Mouse (Mus musculus) CH12.LX (cell line): ENCODE data around the gene Frem3. TPM values are rescaled to one million over a fixed set of nuclear protein-coding genes. Genes with fewer than 3 reads are reported as not detected.

Experiments used
- DNase-seq: peaks from one replicate; pipeline ENCODE4 v3.0.0-alpha.2; 2013; ENCODE audit errors: extremely low read depth
- H3K27ac ChIP-seq: 2 replicates; pipeline ENCODE4 v1.5.1; 2012; ENCODE audit warnings: low read depth, mild to moderate bottlenecking, control low read depth, moderate library complexity; ENCODE audit not compliant: insufficient read depth
- H3K27me3 ChIP-seq: replicated peaks from 2 replicates; pipeline ENCODE3; 2012; ENCODE audit warnings: inconsistent platforms
- H3K36me3 ChIP-seq, 2 experiments: replicated peaks in 1 of 2; 2 replicates each; pipeline versions ENCODE3 to v1.6.1; 2012; ENCODE audit warnings: inconsistent platforms in 1 of 2, low read length in 1 of 2, mild to moderate bottlenecking in 1 of 2, mixed read lengths in 1 of 2, moderate library complexity in 1 of 2; ENCODE audit not compliant: control insufficient read depth in 1 of 2, insufficient read depth in 1 of 2
- H3K4me1 ChIP-seq, 2 experiments: 2 replicates each; pipeline ENCODE4 v1.6.1; 2012; ENCODE audit warnings: inconsistent platforms in 1 of 2, moderate library complexity in 1 of 2; ENCODE audit not compliant: insufficient read depth in 2 of 2, control insufficient read depth in 1 of 2
- H3K4me2 ChIP-seq: 2 replicates; pipeline ENCODE4 v1.6.1; 2012; ENCODE audit warnings: low read depth, mild to moderate bottlenecking, control low read depth; ENCODE audit not compliant: poor library complexity, insufficient read depth, severe bottlenecking
- H3K4me3 ChIP-seq, 3 experiments: fragments of 150-350 bp in 1 of 3; sonication (generic) in 1 of 3; replicated peaks in 1 of 3; 2 replicates each; pipeline versions ENCODE3 to v1.5.1; 2011 to 2012; ENCODE audit warnings: low read depth in 2 of 3, low read length in 2 of 3, mild to moderate bottlenecking in 2 of 3, moderate library complexity in 2 of 3, control low read depth in 1 of 3, improper control_type of control experiment in 1 of 3, inconsistent platforms in 1 of 3, mixed read lengths in 1 of 3; ENCODE audit not compliant: poor library complexity in 1 of 3
- H3K79me2 ChIP-seq: replicated peaks from 2 replicates; pipeline ENCODE4 v1.6.1; 2012; ENCODE audit warnings: mild to moderate bottlenecking, moderate library complexity; ENCODE audit not compliant: control insufficient read depth, poor library complexity, insufficient read depth, severe bottlenecking; ENCODE audit errors: extremely low read depth
- H3K9ac ChIP-seq: 2 replicates; pipeline ENCODE4 v1.6.1; 2012; ENCODE audit warnings: low read depth, mild to moderate bottlenecking, control low read depth, moderate library complexity; ENCODE audit not compliant: insufficient read depth
- H3K9me3 ChIP-seq: replicated peaks from 2 replicates; pipeline ENCODE3; 2012; ENCODE audit warnings: low read length, inconsistent platforms, mixed read lengths
- MAFK ChIP-seq: IDR thresholded peaks from 2 replicates; pipeline ENCODE4 v1.6.1; 2011; ENCODE audit warnings: low read length, improper control_type of control experiment; ENCODE audit not compliant: insufficient replicate concordance
- MYC ChIP-seq: IDR thresholded peaks from 2 replicates; pipeline ENCODE4 v1.6.1; 2011; ENCODE audit warnings: low read depth, mild to moderate bottlenecking, improper control_type of control experiment, low read length
- dilution Hi-C: fragments of 300-500 bp; cut with MboI; formaldehyde crosslinking; loops from 2 replicates; pipeline ENCODE4 v1.14.3; 2020; ENCODE audit warnings: low sequenced_read_pairs; ENCODE audit not compliant: extremely low pct_unique_long_range_greater_than_20kb, extremely low pct_ligation_motif_present
- in situ Hi-C: fragments of 300-500 bp; cut with MboI; formaldehyde crosslinking; loops from 3 replicates; pipeline ENCODE4 v1.14.3; 2019; ENCODE audit warnings: low sequenced_read_pairs, low pct_ligation_motif_present, low pct_unique_long_range_greater_than_20kb, mixed read lengths
- polyA plus RNA-seq: library from polyadenylated mRNA; unstranded; fragments of >175 nt; gene quantifications from 2 replicates; pipeline ENCODE4 v1.2.1, GENCODE M21; 2012; ENCODE audit warnings: low read depth; ENCODE audit not compliant: insufficient read length
- total RNA-seq, 2 experiments: library from RNA; depleted of rRNA; stranded (reverse); fragments of 300-350 nt in 1 of 2; fragments of >200 nt in 1 of 2; gene quantifications; 2 replicates each; pipeline ENCODE4 v1.2.3; 2012 to 2014

Gene Frem3
- total and polyA plus RNA-seq, 3 experiments = not detected

DNA sequence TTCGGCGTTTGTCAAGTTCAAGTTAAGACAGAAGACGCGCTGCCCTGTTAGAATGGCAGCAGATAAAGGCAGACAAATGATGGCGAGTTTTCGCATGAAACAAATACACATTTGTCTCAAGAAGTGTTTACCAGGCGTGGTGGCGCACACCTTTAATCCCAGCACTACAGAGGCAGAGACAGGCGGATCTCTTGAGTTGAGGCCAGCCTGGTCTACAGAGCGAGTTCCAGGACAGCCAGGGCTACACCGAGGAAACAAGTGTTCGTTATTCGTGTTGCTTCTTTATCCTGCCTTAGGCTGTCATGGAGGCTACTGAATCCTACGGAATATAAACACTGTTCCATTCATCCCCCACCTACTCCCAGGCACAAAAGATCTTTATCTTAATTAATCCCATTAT, 129.1 kb downstream of the Frem3 start:
- Histone ChIP-seq H3K27ac (peak overlapping the region; percentile 72), H3K4me1 (peaks cover 7 to 18% of the 10 kb centered on the region in 2 experiments; a peak in 3 of 4 replicates), H3K9me3 (no peaks in the 10 kb centered on the region), H3K4me3 (peak overlapping the region; percentile 44 to 52 (median 47)), H3K79me2 (peaks cover 27% of the 10 kb centered on the region), H3K36me3 (peaks cover 6 to 10% of the 10 kb centered on the region in 2 experiments), H3K9ac (peak overlapping the region; percentile 51), H3K27me3 (no peaks in the 10 kb centered on the region), H3K4me2 (peak overlapping the region; percentile 17; the same call in 1 of the 2 replicates)
- no peak for DNase-seq
- TF ChIP-seq MAFK = no peak
- no peak for TF ChIP-seq MYC
- dilution Hi-C loops (no loop called here), in situ Hi-C loops (no loop called here)

Other genes with a start within 250 kb of the Frem3 start
- gene Gypa, start 117.3 kb upstream of the Frem3 start, total RNA-seq (2012; rRNA removed) = not detected in 2 replicates
- gene Gypa, start 117.3 kb upstream of the Frem3 start, total RNA-seq (2014; rRNA removed) = not detected in 2 replicates
- gene Gypa, start 117.3 kb upstream of the Frem3 start, polyA plus RNA-seq = not detected in 2 replicates
- gene Smarca5, start 128.4 kb downstream of the Frem3 start, total RNA-seq (2012; rRNA removed) = 54.4 and 74.8 TPM in 2 replicates
- 109 and 133 TPM in 2 replicates for gene Smarca5, start 128.4 kb downstream of the Frem3 start, total RNA-seq (2014; rRNA removed)
- gene Smarca5, start 128.4 kb downstream of the Frem3 start, polyA plus RNA-seq = 77.1 and 96.6 TPM in 2 replicates